Mouse (Mus musculus): ENCODE measurements at regions not wholly inside any gene's neighbourhood (a gene's known extent, or its start where the extent isn't known, plus 50 kb on each side); places are given as distances from the start of the nearest gene placed in this dataset.
"Not testable (repeated sequence)": the region's sequence is repeated elsewhere in the genome, so short reads cannot be mapped to it uniquely, and the experiment has no call there.

GRCm38 (mm10) chr19:49115484-49115883 is 909.7 kb downstream of the Sorcs3 start:
- no peak for DNase-seq (ENCODE audit: low read depth, low spot score)

GRCm38 (mm10) chr19:49131664-49132063 is 925.8 kb downstream of the Sorcs3 start:
- DNase-seq (ENCODE audit: low read depth, low spot score) = peak; percentile 12

DNA sequence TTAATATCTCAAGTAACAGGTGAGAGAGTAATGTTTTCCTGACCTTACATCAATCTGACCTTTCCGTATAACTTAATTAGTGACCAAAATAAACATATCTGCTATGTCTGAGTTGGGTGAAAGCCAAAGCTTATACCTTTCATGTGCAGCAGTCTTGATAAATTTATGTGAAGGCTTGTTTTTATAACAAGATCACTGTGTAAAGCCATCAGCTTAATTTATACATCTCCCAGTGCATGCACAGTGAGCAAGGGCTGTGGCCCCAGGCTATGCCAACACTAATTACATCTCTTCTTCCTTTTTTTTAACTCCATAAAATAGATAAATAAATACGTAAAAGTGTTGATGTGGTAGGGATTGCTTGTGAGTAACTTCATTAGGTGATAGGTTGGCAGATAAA is 966.3 kb downstream of the Sorcs3 start:
- DNase-seq (ENCODE audit: low read depth, low spot score) = no peak

- no peak for DNase-seq (ENCODE audit: low read depth, low spot score)
Measured at GRCm38 (mm10) chr19:49207971-49208370, 1002.1 kb downstream of the Sorcs3 start.

DNA sequence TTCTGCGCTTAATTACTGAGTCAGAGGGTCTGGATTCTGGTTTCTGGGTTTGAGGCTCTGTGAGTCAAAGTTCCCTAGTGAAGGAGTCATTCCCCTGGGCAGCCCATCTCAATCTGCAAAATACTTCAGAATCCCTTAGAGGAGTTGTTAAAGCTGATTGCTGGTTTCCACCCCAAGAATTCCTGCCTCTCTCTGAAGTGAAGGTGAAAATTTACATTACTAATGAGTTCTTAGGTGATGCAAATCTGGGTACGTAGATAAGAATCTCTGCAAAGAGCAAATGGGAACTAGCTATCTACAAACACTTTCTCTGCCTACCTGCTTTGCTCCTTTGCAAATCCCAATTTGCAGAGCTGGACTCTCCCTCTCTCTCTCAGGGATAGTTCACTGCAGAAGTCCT is 1036.8 kb downstream of the Sorcs3 start:
- DNase-seq (ENCODE audit: low read depth, low spot score) = no peak

DNA sequence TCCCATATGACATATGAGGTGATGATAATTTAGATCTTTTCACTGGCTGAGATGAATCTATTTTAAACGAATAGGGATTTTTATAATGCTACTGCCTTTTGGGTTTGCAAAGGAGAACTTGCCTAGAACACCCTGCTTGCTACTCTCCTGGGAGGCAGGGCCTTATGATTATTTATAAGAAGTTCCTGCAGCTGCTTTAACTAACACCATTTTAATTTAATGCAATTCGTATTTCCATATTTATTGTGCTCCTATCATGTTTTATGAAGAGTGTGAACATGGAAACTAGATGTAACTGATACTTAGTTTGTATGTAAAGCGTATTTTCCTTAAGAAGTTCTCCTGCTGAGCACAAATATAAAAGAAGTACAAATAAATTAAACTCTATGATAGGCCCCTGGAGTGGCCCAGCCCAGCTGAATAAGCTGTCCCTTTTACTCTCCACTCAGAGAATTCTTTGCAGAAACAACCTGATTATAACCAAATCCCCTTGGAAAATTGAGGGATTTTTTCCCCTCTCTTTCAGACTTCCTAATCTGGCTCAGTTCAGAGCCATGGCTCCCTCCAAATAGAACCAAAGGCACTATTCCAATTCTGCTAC is 1039.4 kb downstream of the Sorcs3 start:
- DNase-seq (ENCODE audit: low read depth, low spot score) = no peak

DNA sequence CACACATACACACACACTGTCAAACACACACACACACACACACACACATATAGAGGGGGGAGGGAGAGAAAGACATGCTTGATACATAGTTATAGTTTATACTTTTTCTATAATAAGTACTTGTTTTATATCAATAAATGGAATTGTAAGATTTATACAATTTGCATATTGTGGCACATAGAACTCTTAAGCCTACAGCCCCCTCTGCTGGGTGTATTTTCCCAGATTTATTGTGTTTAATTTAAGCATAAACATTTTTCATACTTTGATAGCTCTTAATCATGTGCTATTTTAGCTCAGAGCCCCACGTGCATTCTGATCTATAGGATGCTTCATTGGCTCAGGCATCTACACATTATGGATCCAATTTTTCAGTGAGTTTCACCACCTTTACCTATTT is 1058.8 kb downstream of the Sorcs3 start:
- DNase-seq (ENCODE audit: low read depth, low spot score) = peak; percentile 31

GRCm38 (mm10) chr19:49267864-49268480 is 1062.1 kb downstream of the Sorcs3 start:
- no peak for DNase-seq (ENCODE audit: low read depth, low spot score)

GRCm38 (mm10) chr19:49282626-49283261 is 1076.9 kb downstream of the Sorcs3 start:
- DNase-seq (ENCODE audit: low read depth, low spot score) = peak; percentile 60

- DNase-seq (ENCODE audit: low read depth, low spot score) = no peak
Measured at GRCm38 (mm10) chr19:49294980-49295379, 1089.2 kb downstream of the Sorcs3 start.

DNA sequence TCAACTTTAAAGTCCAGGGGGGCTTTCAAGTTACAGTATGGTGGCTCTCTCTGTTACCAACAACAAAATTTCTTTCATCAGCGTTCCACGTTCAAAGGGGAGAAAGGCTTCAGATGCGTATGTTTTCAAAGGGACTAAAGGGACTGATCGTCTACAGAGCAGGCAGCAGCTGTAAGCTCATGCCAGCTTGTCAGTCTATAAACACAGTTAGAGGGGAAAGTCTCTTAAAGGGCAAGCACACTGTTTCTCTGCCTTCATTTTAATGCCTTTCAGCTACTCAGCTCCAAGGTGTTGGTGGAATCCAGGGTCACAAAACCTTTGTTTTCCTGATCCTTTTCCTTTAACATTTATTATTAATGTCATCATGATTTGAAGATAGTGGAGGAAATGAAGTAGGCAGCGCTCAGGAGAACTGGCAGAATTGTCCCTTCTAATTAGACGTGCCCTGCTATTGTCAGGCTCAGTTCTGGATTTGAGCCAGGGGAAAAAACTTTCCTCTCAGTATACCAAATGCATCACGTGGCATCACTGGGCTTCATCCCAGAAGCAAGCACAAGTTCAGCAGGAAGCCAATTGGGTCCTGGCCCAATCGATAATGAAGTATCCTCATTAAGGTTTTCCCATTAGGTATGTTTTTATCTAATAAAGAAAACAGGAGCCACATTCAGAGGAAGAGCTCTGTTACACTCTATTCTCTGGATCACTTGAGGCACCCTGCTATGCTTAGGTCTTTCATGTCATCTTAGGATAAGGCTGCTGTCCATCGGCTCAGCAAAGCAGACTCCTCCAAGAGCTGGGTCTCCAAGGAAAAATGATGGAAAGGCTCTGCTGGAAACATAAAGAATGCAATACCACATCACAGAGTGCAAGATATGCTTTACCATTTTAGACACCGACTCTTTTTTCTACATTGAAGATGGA is 1093.8 kb downstream of the Sorcs3 start:
- peak; percentile 36 for DNase-seq (ENCODE audit: low read depth, low spot score)

DNA sequence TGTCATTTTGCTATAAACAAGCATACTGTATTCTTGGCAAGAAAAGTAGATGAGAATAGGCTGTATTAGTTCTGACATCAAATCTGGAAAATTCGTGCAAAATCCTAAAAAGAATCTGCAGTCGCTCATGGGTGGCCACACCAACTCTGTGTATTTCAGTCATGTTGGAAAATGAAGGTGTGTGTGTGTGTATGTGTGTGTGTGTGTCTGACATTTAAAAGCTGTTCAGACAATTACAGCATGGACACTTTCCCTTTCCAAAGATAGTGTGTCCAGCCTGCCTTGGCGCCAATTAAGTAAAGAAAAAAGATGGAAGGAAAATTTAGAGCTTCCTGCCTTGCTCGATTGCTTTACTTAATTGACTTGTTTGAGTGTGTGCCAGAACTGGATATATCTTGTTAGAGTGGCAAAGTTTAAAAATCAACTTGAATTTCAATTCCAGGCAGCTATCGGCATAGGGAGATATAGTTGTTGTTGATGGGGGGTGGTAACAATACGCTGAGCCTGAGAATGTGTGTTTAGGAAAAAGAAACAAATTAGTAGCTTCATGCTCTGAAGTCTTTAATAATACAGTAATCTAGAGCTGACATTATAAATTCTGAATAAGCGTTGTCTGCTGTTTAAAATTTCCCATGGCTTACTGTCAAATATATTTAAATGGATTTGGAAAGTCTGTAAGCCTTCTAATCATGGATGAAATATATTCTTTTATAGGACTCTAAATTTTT is 1095.7 kb downstream of the Sorcs3 start:
- no peak for DNase-seq (ENCODE audit: low read depth, low spot score)

DNA sequence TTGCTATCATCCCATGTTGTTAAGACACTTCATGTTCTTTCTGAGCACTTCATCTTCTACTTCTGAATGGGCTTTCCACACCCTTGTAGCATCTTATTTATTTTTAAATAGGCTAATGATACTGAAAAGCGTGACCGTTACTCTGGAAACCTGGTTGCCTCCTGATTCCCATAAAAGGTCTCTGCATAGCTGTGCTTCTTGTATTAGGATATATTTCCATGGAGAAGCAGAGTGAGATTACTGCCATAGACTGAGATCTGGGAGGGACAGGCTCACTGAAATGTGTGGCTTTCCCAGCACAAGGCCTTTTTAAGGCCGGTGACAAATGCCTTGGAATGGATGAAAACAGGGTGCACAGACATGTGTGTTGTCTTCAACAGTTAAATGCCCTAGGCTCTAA is 1100.0 kb downstream of the Sorcs3 start:
- DNase-seq (ENCODE audit: low read depth, low spot score) = no peak

DNA sequence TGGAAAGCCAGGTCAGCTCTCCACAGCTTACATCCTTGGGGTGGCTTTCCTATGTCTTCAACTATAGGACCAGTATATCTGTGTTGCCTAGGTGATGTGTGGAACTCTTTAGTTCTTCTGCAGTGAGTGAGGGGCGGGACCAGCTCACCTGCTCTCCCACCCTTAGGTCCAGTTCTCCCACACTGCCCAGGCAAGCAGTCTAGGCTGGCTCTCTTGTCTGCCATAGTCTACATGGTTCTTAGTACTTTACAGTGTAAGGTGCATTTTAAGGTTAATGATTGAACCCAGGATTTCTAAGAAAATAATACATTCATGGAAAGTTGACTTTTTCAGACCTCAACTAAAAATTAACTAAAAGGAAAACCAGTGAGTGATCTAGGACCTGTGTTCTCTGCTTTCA is 1108.4 kb downstream of the Sorcs3 start:
- no peak for DNase-seq (ENCODE audit: low read depth, low spot score)

GRCm38 (mm10) chr19:49359642-49360041 is 1153.8 kb downstream of the Sorcs3 start:
- peak; percentile 75 for DNase-seq (ENCODE audit: low read depth, low spot score)

GRCm38 (mm10) chr19:49360715-49361114 is 1154.9 kb downstream of the Sorcs3 start:
- DNase-seq (ENCODE audit: low read depth, low spot score) = no peak

DNA sequence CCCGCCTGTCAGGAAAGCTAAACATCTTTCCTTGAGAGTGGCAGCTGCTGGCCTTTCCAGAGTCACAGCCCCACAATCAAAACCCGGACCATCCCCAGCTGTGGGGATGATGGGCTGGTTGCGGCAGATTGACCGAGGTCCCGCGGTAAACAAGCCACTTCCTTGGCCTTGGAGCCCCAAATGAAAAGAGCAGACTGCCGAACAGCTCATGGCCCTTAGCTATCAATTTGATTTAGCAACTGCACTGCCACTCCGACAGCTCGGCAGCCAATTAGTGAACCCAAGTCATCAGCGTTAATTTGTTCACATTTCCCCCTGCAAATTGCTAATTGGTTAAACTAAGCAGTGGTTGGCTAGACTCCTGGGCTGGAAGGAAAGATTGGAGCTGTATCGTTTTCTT is 1155.3 kb downstream of the Sorcs3 start:
- not testable (repeated sequence) for DNase-seq (ENCODE audit: low read depth, low spot score)

DNA sequence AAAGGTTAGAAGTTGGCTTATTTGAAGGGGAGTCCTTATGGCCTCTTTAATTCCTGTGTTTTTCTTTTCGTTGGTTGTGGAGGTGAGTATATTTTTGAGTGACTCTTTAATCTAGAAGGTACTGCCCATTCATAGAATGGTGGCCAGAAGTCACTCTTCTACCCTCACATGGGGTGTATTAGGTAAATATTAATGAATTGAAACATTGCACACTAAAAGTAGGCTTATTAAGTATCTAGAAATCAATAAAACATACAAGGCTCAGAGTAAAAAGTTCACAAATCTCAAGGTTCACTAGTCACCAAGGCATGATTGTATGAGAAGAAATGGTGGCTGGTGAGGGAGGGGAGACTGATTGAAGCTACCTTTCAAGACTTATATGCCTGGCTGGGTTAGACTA is 1167.1 kb downstream of the Sorcs3 start:
- no peak for DNase-seq (ENCODE audit: low read depth, low spot score)

GRCm38 (mm10) chr19:49374295-49374694 is 1168.5 kb downstream of the Sorcs3 start:
- DNase-seq (ENCODE audit: low read depth, low spot score) = peak; percentile 44

DNA sequence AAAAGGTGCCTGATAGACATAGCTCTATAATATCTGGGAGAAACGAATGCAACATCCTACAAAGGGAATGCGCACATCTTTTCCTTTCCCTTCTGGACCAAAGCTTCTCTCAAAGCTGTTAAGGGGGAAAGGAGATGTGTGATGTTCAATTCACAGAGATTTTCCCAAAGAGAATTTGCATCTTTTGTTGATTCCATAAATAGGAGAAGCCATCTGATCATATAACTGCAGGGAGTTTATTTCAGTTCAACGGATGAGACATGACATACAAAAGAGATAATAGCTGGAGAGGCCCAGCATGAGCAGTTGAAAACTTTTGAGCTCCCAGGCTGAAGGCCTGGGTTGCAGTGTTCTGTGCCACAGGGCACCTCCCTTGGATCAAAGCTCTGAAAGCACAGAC is 1169.1 kb downstream of the Sorcs3 start:
- DNase-seq (ENCODE audit: low read depth, low spot score) = peak; percentile 69

Data from brain, adult 2 months (tissue).